Mouse (Mus musculus): ENCODE measurements at regions not wholly inside any gene's neighbourhood (a gene's known extent, or its start where the extent isn't known, plus 50 kb on each side); places are given as distances from the start of the nearest gene placed in this dataset.

DNA sequence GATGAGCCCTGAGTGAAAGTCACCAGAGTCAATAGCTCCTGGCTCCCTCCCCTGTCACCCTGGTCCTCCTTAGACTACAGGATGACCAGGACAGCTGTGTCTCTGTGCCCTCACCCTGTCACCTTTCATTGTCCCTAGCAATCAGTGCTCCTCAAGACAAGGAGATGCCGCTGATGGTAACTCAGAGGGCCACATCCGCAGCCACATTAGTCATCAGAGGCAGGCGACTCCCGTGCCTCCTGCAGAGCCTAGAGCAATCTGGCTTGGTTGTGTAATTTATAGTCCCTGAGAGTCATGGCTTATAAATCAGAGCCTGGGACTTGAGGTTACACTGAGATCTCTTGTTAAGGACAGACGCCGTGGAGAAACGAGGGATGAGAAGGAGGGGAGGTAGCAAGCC is 123.9 kb upstream of the Slc35f3 start:
- Histone ChIP-seq H3K36me3 (replicated peaks in 1 of 2; ENCODE audit: control insufficient read depth in 1 of 2, insufficient read depth in 1 of 2, low read length in 1 of 2) (no peaks in the 10 kb centered on the region), H3K27me3 (replicated peaks) (peaks cover 81% of the 10 kb centered on the region), H3K4me1 (ENCODE audit: control insufficient read depth in 1 of 2, insufficient read depth in 2 of 2) (no peaks in the 10 kb centered on the region), H3K9me3 (replicated peaks; ENCODE audit: low read length) (no peaks in the 10 kb centered on the region), H3K4me3 (replicated peaks in 1 of 3; ENCODE audit: low read depth in 2 of 3, low read length in 2 of 3, poor library complexity in 1 of 3) (no peak overlapping the region), H3K27ac (ENCODE audit: insufficient read depth, low read depth) (no peak overlapping the region), H3K79me2 (replicated peaks; ENCODE audit: control insufficient read depth, extremely low read depth, insufficient read depth, poor library complexity, severe bottlenecking) (no peaks in the 10 kb centered on the region), H3K4me2 (ENCODE audit: insufficient read depth, low read depth, poor library complexity, severe bottlenecking) (no peak overlapping the region), H3K9ac (ENCODE audit: insufficient read depth, low read depth) (no peak overlapping the region)
- in situ Hi-C loops (cut with MboI; ENCODE audit: low pct_ligation_motif_present, low pct_unique_long_range_greater_than_20kb, low sequenced_read_pairs) (no loop called here), dilution Hi-C loops (cut with MboI; ENCODE audit: extremely low pct_ligation_motif_present, extremely low pct_unique_long_range_greater_than_20kb, low sequenced_read_pairs) (no loop called here)
- TF ChIP-seq ZC3H11A (IDR thresholded peaks at IDR 0.05; ENCODE audit: low read depth, low read length) (no peak), ZNF384 (IDR thresholded peaks at IDR 0.05; ENCODE audit: low read depth, low read length) (no peak), MAFK (IDR thresholded peaks at IDR 0.05; ENCODE audit: insufficient replicate concordance, low read length) (no peak), MAZ (IDR thresholded peaks at IDR 0.05; ENCODE audit: low read depth, low read length) (no peak), MEF2A (IDR thresholded peaks at IDR 0.05; ENCODE audit: borderline replicate concordance, low read depth, low read length) (no peak), EP300 (IDR thresholded peaks at IDR 0.05; ENCODE audit: low read length) (no peak), RCOR1 (conservative IDR thresholded peaks at IDR 0.05; ENCODE audit: low read depth, low read length) (no peak), CHD1 (IDR thresholded peaks at IDR 0.05; ENCODE audit: low read depth, low read length) (no peak)
- no peak for DNase-seq (ENCODE audit: extremely low read depth)

DNA sequence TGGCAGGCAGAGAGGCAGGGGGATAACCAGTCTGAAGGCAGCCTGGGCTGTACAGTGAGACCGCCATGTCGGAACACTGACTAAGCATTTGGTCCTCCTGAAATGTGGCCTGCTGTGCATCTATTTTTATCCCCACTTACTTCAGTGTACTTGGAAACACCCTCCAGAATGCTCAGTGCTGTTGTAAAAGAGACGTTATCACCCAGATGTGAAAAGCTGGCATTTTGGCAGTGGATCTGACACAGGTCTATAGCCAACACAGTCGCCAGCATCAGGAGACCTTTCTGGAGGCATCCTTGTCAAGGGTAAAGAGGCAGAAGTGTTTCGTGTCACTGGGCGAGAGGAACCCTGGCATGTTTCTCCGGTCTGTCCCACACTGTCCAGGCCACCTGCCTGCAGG is 122.1 kb upstream of the Slc35f3 start:
- Histone ChIP-seq H3K27me3 (replicated peaks) (peaks cover 73% of the 10 kb centered on the region), H3K27ac (ENCODE audit: insufficient read depth, low read depth) (no peak overlapping the region), H3K4me2 (ENCODE audit: insufficient read depth, low read depth, poor library complexity, severe bottlenecking) (no peak overlapping the region), H3K9me3 (replicated peaks; ENCODE audit: low read length) (no peaks in the 10 kb centered on the region), H3K9ac (ENCODE audit: insufficient read depth, low read depth) (no peak overlapping the region), H3K4me3 (replicated peaks in 1 of 3; ENCODE audit: low read depth in 2 of 3, low read length in 2 of 3, poor library complexity in 1 of 3) (no peak overlapping the region), H3K79me2 (replicated peaks; ENCODE audit: control insufficient read depth, extremely low read depth, insufficient read depth, poor library complexity, severe bottlenecking) (no peaks in the 10 kb centered on the region), H3K4me1 (ENCODE audit: control insufficient read depth in 1 of 2, insufficient read depth in 2 of 2) (no peaks in the 10 kb centered on the region), H3K36me3 (replicated peaks in 1 of 2; ENCODE audit: control insufficient read depth in 1 of 2, insufficient read depth in 1 of 2, low read length in 1 of 2) (no peaks in the 10 kb centered on the region)
- dilution Hi-C loops (cut with MboI; ENCODE audit: extremely low pct_ligation_motif_present, extremely low pct_unique_long_range_greater_than_20kb, low sequenced_read_pairs) (no loop called here), in situ Hi-C loops (cut with MboI; ENCODE audit: low pct_ligation_motif_present, low pct_unique_long_range_greater_than_20kb, low sequenced_read_pairs) (no loop called here)
- DNase-seq (ENCODE audit: extremely low read depth) = no peak
- no peak for TF ChIP-seq HCFC1 (IDR thresholded peaks at IDR 0.05; ENCODE audit: low read depth, low read length)
- TF ChIP-seq RCOR1 (conservative IDR thresholded peaks at IDR 0.05; ENCODE audit: low read depth, low read length) = no peak
- TF ChIP-seq GABPA (IDR thresholded peaks at IDR 0.05; ENCODE audit: insufficient replicate concordance, low read depth, low read length) = no peak
- TF ChIP-seq ZKSCAN1 (IDR thresholded peaks at IDR 0.05; ENCODE audit: borderline replicate concordance, low read depth, low read length) = no peak
- no peak for TF ChIP-seq RAD21 (IDR thresholded peaks at IDR 0.05; ENCODE audit: low read depth, low read length)
- TF ChIP-seq PAX5 (IDR thresholded peaks at IDR 0.05; ENCODE audit: low read length) = no peak
- TF ChIP-seq MAFK (IDR thresholded peaks at IDR 0.05; ENCODE audit: insufficient replicate concordance, low read length) = no peak

DNA sequence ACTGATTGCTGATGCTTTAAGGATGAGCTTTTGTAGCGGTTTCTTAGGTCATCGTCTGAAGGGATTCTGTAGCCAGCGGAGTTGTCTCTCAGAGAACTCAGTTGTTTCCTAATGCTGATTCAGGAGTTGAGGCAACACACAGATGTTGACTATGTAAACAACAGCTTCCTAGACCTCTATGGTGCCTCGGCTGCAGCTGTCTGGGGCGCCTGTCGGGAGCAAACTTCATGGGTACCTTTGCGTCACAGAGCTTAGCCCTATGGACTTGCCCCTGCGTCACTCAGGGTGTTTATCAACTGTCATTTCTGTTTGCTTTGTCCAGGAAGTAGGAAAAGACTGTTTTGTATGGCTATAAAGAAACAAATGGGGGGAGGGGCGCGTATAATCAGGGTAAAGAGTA is 120.5 kb upstream of the Slc35f3 start:
- H3K27ac ChIP-seq (ENCODE audit: insufficient read depth, low read depth) = no peak overlapping the region
- no peak overlapping the region for H3K4me3 ChIP-seq (replicated peaks in 1 of 3; ENCODE audit: low read depth in 2 of 3, low read length in 2 of 3, poor library complexity in 1 of 3)
- no peak for DNase-seq (ENCODE audit: extremely low read depth)
- peaks cover 59% of the 10 kb centered on the region for H3K27me3 ChIP-seq (replicated peaks)
- TF ChIP-seq CTCF (conservative IDR thresholded peaks at IDR 0.05 in 1 of 2, IDR thresholded peaks at IDR 0.05 in 1 of 2; ENCODE audit: low read depth in 2 of 2, low read length in 2 of 2) (no peak), ZNF384 (IDR thresholded peaks at IDR 0.05; ENCODE audit: low read depth, low read length) (no peak), HCFC1 (IDR thresholded peaks at IDR 0.05; ENCODE audit: low read depth, low read length) (no peak), ZKSCAN1 (IDR thresholded peaks at IDR 0.05; ENCODE audit: borderline replicate concordance, low read depth, low read length) (no peak)
- no peaks in the 10 kb centered on the region for H3K9me3 ChIP-seq (replicated peaks; ENCODE audit: low read length)
- in situ Hi-C loops (cut with MboI; ENCODE audit: low pct_ligation_motif_present, low pct_unique_long_range_greater_than_20kb, low sequenced_read_pairs) = no loop called here
- no peak overlapping the region for H3K9ac ChIP-seq (ENCODE audit: insufficient read depth, low read depth)
- no peaks in the 10 kb centered on the region for H3K4me1 ChIP-seq (ENCODE audit: control insufficient read depth in 1 of 2, insufficient read depth in 2 of 2)
- dilution Hi-C loops (cut with MboI; ENCODE audit: extremely low pct_ligation_motif_present, extremely low pct_unique_long_range_greater_than_20kb, low sequenced_read_pairs) = no loop called here
- no peaks in the 10 kb centered on the region for H3K79me2 ChIP-seq (replicated peaks; ENCODE audit: control insufficient read depth, extremely low read depth, insufficient read depth, poor library complexity, severe bottlenecking)
- no peaks in the 10 kb centered on the region for H3K36me3 ChIP-seq (replicated peaks in 1 of 2; ENCODE audit: control insufficient read depth in 1 of 2, insufficient read depth in 1 of 2, low read length in 1 of 2)
- H3K4me2 ChIP-seq (ENCODE audit: insufficient read depth, low read depth, poor library complexity, severe bottlenecking) = no peak overlapping the region

Measured in CH12.LX (cell line).